Mouse (Mus musculus) c-Kit-positive CD71-positive TER-119-positive erythroid progenitor cells, embryonic 14.5 days (primary cell): ENCODE data around the gene Slc16a10.

Experiments used
- DNase-seq: peaks from one replicate; pipeline ENCODE4 v3.0.0-alpha.2; 2013; ENCODE audit warnings: low spot score

Slc16a10 gene

DNA sequence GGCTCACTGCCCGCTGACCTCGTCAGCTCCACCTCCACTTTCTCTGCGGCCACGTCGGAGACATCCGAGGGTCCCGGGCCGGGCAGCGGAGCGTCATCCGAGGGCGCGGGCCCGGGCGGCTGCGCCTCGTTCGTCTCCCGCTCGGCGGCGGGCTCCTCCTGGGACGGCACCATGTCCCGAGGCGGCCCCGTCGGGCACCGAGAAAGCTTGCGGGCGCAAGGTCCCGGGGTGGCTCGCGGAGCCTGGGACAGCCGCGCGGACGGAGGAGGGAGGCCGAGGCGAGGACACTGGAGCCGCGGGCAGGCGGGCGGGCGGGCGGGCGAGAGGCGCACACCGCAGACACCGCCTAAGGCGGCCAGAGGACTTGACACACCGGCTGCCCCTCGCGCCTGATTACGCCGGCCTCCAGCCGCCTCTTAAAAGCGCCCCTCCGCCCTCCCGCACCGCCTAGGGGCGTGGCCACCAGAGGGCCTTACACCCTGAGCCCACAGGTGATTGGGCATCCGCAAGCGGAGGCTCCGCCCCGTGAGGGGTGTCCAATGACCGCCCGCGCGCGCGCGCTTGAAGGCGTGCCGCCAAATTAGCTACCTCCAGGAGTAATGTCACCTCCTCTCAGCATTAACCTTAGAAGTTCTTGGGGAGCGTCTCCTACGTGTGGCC is at the start of gene Slc16a10:
Gene Slc16a10 (minus strand): TSS at position 395 of the 660 bp plus-strand sequence.
- DNase-seq: peak; percentile 99

DNA sequence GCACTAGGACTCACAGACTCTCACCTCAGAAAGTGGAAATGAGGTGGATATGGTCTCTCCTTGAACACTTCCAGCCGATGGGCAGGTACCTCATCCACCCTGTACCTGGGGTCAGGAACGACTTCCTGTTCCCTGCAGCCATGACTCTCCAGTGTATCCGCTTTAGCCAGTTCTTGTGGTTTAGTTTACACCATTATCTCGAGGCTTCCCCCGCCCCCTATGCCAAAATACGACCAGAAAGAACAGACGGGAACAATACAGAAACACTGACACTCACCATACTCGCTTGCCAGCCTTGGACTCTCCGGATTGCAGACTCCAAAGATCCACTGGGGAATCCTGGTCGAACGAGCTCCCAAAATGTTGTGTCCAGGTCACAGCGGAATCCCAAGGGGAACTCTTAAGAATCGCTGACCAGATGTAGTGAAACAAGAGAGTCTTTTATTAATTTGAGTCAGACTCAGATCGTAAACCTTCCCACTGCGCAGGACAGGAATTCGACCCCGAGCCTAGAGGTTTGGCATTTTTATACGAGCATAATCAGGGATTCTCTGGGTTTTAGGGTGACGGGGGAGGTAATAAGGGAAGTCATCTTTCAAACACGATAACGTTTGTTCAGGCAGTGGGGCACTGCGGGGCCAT is 49.4 kb upstream of the Slc16a10 start:
- DNase-seq: no peak

- DNase-seq: no peak
Observed at GRCm38 (mm10) chr10:40190871-40191270, 48.8 kb upstream of the Slc16a10 start.

- DNase-seq: no peak
Observed at GRCm38 (mm10) chr10:40189689-40190088, 47.6 kb upstream of the Slc16a10 start.

DNA sequence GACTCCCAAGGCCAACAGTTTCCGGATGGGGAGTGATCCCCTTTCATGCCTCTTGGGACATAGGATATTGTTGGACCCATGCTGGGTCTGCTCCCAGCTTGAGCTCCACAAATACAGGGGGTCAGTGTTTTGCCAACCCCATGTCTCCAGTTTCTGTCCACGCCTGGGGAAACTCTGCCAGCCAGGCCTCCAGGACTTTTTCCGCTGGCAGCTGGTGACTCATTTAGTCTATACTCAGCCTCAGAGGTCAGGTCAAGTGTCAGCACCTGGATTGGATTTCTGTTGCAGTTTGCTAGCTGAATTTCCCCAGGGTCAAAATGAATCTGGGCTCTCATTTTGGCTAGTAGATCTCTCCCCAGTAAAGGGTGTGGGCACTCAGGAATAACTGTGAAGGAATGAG is 46.8 kb upstream of the Slc16a10 start:
- DNase-seq: no peak

DNA sequence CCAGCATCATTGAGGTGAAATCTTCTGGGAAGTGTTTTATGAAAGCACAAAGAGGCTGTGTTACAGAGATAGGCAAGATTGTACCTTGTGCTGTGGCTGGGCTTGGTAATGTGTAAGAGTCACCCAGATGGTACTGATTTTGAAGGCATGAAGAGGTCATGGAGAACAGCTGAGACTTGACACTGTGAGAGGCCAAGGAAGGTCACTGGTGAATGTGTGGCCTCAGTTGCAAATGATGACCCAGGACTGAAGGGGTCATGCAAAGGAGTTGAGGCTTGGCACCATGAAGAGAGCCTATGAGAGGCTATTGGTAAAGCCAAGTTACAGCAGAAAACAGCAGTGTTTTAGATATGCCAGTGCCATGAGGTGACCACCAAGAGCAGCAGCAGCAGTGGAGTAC is 43.9 kb upstream of the Slc16a10 start:
- no peak for DNase-seq

DNA sequence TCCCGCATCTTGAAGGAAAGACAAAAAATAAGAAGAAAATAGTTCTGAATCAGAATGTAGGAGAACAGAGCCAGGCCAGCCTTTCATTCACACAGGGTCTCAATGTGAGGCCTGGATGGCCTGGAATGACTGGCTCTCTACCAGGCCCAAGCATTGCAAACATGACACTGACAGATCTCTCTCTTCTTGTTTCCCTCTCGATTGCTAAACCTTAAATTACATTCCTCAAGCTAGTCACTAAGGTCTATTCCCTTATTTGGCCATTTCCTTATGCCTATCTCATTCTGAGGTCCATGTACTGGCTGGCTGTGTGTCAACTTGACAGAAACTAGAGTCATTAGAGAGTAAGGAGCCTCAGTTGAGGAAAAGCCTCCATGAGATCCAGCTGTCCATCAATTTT is 38.0 kb upstream of the Slc16a10 start:
- DNase-seq: no peak

DNA sequence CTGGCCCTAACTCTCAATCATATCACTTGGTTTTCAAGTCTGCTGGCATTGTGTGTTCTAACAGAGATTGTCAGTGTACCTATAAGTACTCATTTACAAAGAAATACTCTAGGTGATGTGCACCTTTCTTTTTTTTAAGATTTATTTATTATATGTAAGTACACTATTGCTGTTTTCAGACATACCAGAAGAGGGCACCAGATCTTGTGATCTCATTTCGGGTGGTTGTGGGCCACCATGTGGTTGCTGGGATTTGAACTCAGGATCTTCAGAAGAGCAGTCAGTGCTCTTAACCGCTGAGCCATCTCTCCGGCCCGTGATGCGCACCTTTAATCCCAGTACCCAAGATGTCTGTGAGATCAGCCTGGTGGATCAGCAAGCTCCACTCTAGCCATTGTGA is 37.1 kb upstream of the Slc16a10 start:
- no peak for DNase-seq

GRCm38 (mm10) chr10:40177323-40177962 is 35.4 kb upstream of the Slc16a10 start:
- no peak for DNase-seq

DNA sequence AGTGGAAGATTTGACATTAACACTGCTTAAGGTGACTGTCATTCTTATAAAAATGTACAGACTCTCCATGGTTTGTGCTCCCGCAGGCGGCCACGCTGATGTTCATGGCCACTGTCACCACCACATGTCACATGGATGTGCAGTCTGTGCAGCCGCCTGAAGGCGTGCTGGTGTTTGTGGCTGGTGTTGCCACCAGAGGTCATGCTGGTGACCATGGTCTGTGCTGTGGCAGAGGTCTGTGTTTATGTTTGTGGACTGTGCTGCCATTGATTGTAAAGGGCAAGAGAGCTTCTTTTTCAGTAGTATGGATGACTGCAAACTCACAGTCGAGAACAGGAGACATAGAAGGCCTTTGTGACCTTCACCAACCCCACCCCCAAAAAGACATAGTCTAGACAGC is 30.1 kb upstream of the Slc16a10 start:
- no peak for DNase-seq

DNA sequence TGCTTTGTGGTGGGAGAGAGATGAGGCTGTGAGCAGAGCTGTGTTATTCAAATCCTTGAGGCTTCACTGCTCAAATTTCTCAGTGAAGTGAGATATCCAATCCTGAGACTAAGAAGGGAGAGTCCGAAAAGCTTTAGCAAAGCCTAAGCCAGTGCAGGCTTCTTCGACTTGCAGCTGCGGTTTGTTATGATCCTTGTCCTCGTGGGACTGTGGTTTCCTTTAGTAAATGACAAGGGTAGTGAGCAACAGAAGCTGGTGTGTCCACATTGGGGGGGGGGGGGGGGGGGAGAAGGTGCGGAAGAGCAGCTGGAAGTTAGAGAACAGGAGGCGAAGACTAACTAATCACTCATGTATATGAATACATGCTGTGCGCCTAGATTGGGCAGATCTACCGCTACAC is 29.2 kb upstream of the Slc16a10 start:
- DNase-seq: no peak

GRCm38 (mm10) chr10:40170141-40170558 is 28.1 kb upstream of the Slc16a10 start:
- no peak for DNase-seq

DNA sequence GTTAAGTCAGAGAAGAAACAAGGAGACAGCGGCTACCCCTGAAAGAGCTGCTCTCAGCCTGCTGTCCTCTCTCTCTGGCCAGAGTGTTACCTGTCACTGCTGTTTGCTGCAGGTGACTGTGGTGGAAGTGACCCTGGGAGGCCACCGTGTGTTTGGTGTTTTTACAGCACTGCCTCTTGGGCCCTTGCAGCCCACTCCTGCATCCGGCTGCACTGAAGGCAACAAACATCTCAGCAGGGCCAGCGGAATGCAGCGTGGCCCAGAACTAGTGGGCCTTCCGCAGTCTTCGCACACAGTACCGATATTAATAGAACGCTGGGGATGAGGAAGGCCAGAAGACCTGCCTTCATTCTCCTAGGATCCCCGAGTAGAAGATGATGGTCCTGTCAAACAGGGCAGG is 27.5 kb upstream of the Slc16a10 start:
- no peak for DNase-seq

- no peak for DNase-seq
Observed at GRCm38 (mm10) chr10:40169088-40169487, 27.0 kb upstream of the Slc16a10 start.

DNA sequence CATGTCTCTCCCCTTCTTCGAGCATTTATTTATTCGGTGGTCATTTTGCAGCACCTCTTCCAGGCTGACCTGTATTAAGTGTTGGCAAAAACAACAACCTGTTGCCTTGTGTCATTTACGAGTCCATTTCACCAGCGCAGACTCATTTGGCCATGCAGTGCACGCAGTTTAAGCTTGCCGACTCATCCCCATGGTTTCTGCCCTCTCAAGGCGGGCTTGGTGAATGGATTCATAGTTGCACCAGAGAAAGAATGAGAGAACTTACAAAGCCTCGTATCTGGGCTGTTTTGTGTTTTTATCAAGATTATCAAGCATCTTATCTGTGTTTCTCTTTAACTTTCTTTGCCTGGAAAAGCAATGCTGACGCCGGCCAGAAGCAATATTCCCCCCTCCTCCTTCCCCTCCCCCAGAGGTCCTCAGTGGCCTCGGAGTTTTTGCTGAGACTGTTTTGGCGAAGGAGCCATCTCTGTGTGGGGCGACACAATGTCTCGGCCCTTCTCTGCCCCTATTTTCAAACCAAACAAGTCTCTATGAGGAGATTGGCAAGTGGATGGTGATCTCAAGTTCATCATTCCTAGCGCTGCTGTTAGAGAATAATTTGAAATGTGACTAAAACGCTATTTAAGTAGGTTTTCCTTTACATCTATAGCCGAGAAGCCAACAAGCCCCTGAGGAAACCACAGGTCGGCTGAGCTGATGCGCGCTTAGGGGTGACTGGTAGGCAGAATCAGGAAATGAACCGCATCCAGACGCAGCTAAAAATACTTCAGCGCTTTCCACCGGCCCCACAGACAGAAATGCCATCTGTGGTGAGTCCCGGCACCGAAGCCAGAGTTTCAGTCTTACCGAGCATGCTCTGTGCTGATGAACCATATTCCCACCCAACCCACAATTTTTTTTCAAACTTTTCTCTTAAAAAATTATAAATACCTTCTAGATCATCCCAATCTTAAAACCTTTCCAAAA is 22.6 kb upstream of the Slc16a10 start:
- no peak for DNase-seq

DNA sequence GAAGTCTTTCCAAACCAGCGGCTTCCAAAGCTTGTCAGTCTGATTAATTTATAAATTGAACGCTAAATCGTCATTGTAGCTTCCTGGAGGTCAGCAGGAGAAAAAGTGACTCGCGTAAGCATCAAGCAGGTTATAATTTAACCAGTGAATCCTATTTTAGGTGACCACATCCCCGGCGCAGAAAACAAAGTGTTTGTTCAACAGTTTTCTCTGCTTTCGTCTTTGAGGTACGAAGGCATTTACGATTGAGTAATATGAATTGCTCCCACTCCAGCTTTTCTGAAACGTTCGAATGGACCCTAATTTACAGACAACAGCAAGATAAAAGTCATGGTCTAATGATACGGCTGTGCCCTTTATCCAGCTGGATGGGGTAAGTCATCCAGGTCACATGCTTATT is 21.9 kb upstream of the Slc16a10 start:
- DNase-seq: no peak

- no peak for DNase-seq
Observed at GRCm38 (mm10) chr10:40163338-40163737, 21.3 kb upstream of the Slc16a10 start.

GRCm38 (mm10) chr10:40161701-40162255 is 19.7 kb upstream of the Slc16a10 start:
- no peak for DNase-seq

GRCm38 (mm10) chr10:40161236-40161635 is 19.2 kb upstream of the Slc16a10 start:
- no peak for DNase-seq

DNA sequence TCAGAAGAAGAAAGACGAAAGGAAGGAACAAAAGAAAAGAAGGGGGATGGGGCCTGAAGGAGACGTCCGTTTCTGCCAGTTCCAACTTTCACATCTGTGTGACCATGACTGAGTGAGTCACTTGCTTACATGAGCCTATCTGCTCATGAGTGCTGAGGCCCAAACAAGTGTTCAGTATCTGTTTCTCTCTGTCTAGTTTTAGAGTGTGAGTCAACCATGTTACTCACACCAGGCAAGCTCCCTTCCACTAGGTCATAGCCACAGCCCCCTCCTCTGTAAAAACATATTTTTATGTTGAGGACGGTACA is 10.4 kb upstream of the Slc16a10 start:
- no peak for DNase-seq

DNA sequence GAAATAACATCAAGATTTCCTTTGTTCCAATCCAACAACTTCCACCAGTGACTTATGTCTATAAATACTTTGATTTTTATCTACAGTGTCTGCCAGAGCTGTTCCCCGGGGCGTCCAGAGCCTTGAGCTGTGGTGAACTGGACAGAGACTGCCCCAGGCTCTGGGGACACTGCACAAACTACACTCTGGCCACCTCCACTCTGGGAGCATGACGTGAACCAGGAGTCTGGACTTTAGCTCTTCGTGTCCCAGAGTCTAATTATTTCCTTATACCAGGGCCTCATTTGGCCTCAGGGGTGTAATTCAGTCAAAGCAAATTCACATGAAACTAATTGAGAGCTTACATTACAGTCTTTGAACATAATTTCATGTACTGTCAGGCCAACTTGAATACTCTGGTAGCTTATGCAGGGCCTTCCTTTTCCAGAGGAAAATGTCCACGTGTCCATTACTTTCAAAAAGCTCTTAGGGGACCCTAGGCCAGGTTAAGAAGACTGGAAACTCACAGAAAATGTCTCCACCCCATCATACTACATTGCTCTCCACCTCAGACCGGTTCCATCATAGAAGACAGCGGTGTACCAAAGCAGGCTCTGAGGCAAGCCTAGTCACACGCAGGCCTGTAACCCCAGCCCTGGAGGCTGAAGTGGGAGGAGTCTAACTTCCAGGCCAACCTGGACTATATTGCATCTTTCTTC is 9.9 kb upstream of the Slc16a10 start:
- DNase-seq: no peak
